Mouse (Mus musculus) ovary, adult 18-20 months (tissue): ENCODE measurements around the gene Plpp7.

Experiments used
- DNase-seq: peaks from one replicate; pipeline ENCODE4 v3.0.0; 2022; ENCODE audit warnings: low spot score, mixed read lengths

Gene Plpp7

GRCm38 (mm10) chr2:32095351-32096121, at the start of gene Plpp7:
Gene Plpp7, plus strand, starts transcription at chr2:32095528.
- peak; percentile 57 for DNase-seq

- no peak for DNase-seq
Observed at GRCm38 (mm10) chr2:32046009-32046408, 49.3 kb upstream of the Plpp7 start.

GRCm38 (mm10) chr2:32047323-32047722, 48.0 kb upstream of the Plpp7 start:
- DNase-seq = no peak

- DNase-seq = no peak
Observed at GRCm38 (mm10) chr2:32051791-32052190, 43.5 kb upstream of the Plpp7 start.

GRCm38 (mm10) chr2:32052418-32052817, 42.9 kb upstream of the Plpp7 start:
- DNase-seq = no peak

GRCm38 (mm10) chr2:32055357-32055965, 39.9 kb upstream of the Plpp7 start:
- no peak for DNase-seq

GRCm38 (mm10) chr2:32056524-32056923, 38.8 kb upstream of the Plpp7 start:
- no peak for DNase-seq

- DNase-seq = no peak
Observed at GRCm38 (mm10) chr2:32057360-32057759, 38.0 kb upstream of the Plpp7 start.

- no peak for DNase-seq
Observed at GRCm38 (mm10) chr2:32057794-32058193, 37.5 kb upstream of the Plpp7 start.

GRCm38 (mm10) chr2:32058241-32058640, 37.1 kb upstream of the Plpp7 start:
- no peak for DNase-seq

- no peak for DNase-seq
Observed at GRCm38 (mm10) chr2:32058716-32059115, 36.6 kb upstream of the Plpp7 start.

- DNase-seq = no peak
Observed at GRCm38 (mm10) chr2:32059613-32060012, 35.7 kb upstream of the Plpp7 start.

- no peak for DNase-seq
Observed at GRCm38 (mm10) chr2:32060228-32060805, 35.0 kb upstream of the Plpp7 start.

GRCm38 (mm10) chr2:32061189-32061588, 34.1 kb upstream of the Plpp7 start:
- no peak for DNase-seq

GRCm38 (mm10) chr2:32061722-32062505, 33.4 kb upstream of the Plpp7 start:
- DNase-seq = no peak

GRCm38 (mm10) chr2:32062626-32063410, 32.5 kb upstream of the Plpp7 start:
- no peak for DNase-seq

GRCm38 (mm10) chr2:32063451-32064151, 31.7 kb upstream of the Plpp7 start:
- DNase-seq = no peak

- DNase-seq = no peak
Observed at GRCm38 (mm10) chr2:32064913-32065312, 30.4 kb upstream of the Plpp7 start.

- DNase-seq = no peak
Observed at GRCm38 (mm10) chr2:32065371-32065791, 29.9 kb upstream of the Plpp7 start.

- DNase-seq = no peak
Observed at GRCm38 (mm10) chr2:32066005-32066404, 29.3 kb upstream of the Plpp7 start.
